Mouse (Mus musculus): ENCODE measurements around the gene Plin3. TPM values are rescaled to one million over a fixed set of nuclear protein-coding genes. Genes with fewer than 3 reads are reported as not detected.

Plin3 gene
- polyA plus RNA-seq, 1 experiment = 43.1 TPM

GRCm38 (mm10) chr17:56308088-56308487 lies 15.4 kb upstream of the Plin3 start:
- Histone ChIP-seq H3K4me3 (ENCODE audit: insufficient read depth, low read depth, low read length) (no peak overlapping the region), H3K36me3 (ENCODE audit: control insufficient read depth, insufficient read depth, low read length) (no peaks in the 10 kb centered on the region), H3K27me3 (replicated peaks; ENCODE audit: control insufficient read depth, insufficient read depth, low read length) (no peaks in the 10 kb centered on the region), H3K4me1 (ENCODE audit: control insufficient read depth, insufficient read depth, low read length) (peaks cover 4% of the 10 kb centered on the region; the same call in 1 of the 2 replicates), H3K27ac (ENCODE audit: insufficient read depth, low read depth, low read length) (peak overlapping the region; percentile 19)
- WGBS = 54% methylated on average over 6 of the region's 6 CpGs
- DNase-seq = peak; percentile 68
- TF ChIP-seq POLR2A (IDR thresholded peaks at IDR 0.05; ENCODE audit: low read depth, low read length) = no peak
- TF ChIP-seq CTCF (conservative IDR thresholded peaks at IDR 0.05; ENCODE audit: insufficient read depth, insufficient read length, low read depth, low read length) = no peak

DNA sequence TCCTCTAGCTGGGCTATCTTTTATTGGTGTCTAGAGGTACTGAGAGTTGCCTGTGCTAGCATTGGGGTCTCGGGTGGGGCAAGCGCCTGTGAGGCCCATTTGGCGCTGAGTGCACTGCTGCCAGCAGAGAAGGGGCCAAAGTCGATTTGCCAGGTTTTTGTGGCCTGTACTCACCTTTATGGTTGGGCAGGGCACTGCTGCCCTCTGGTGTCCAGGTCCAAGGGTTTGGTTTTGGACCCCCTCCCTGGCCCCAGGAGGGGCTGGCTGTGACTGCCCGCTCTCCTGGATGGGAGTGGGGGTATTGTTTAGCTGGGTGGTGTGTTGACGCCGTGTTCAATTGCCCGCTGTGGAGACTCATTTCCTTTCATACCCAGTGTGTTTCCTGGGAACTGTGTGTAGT lies 13.2 kb upstream of the Plin3 start:
- Histone ChIP-seq H3K27ac (ENCODE audit: insufficient read depth, low read depth, low read length) (no peak overlapping the region), H3K27me3 (replicated peaks; ENCODE audit: control insufficient read depth, insufficient read depth, low read length) (no peaks in the 10 kb centered on the region), H3K36me3 (ENCODE audit: control insufficient read depth, insufficient read depth, low read length) (no peaks in the 10 kb centered on the region), H3K4me3 (ENCODE audit: insufficient read depth, low read depth, low read length) (no peak overlapping the region), H3K4me1 (ENCODE audit: control insufficient read depth, insufficient read depth, low read length) (peaks cover 11% of the 10 kb centered on the region; the same call in 1 of the 2 replicates)
- WGBS = 43% methylated on average over 8 of the region's 8 CpGs
- peak; percentile 56 for DNase-seq
- TF ChIP-seq POLR2A (IDR thresholded peaks at IDR 0.05; ENCODE audit: low read depth, low read length) (no peak), CTCF (conservative IDR thresholded peaks at IDR 0.05; ENCODE audit: insufficient read depth, insufficient read length, low read depth, low read length) (peak; percentile 65)

DNA sequence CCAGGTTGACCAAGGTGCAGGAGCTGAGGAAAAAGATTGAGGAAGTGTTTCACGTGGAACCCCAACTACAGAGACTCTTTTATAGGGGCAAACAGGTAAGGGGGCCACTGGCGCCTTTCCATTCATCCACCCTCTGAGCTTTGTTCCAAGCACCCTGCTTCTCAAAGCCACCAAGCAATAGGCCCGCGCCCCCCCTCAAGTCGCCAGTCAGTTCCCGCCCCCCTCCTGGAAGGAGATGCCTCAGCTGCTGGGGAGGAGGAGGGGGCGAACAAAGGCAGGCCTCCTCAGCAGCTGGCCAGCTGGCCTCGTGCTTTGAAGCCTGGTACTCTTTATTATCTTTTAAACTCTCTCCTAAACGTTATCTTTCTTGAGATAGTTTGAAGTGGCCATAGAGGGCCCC lies 12.5 kb upstream of the Plin3 start:
- no peak overlapping the region for H3K4me3 ChIP-seq (ENCODE audit: insufficient read depth, low read depth, low read length)
- 46% methylated on average over 9 of the region's 9 CpGs for WGBS
- H3K36me3 ChIP-seq (ENCODE audit: control insufficient read depth, insufficient read depth, low read length) = no peaks in the 10 kb centered on the region
- H3K4me1 ChIP-seq (ENCODE audit: control insufficient read depth, insufficient read depth, low read length) = peaks cover 11% of the 10 kb centered on the region; the same call in 1 of the 2 replicates
- TF ChIP-seq CTCF (conservative IDR thresholded peaks at IDR 0.05; ENCODE audit: insufficient read depth, insufficient read length, low read depth, low read length) (no peak), POLR2A (IDR thresholded peaks at IDR 0.05; ENCODE audit: low read depth, low read length) (no peak)
- H3K27ac ChIP-seq (ENCODE audit: insufficient read depth, low read depth, low read length) = no peak overlapping the region
- H3K27me3 ChIP-seq (replicated peaks; ENCODE audit: control insufficient read depth, insufficient read depth, low read length) = no peaks in the 10 kb centered on the region
- no peak for DNase-seq

- Histone ChIP-seq H3K36me3 (ENCODE audit: control insufficient read depth, insufficient read depth, low read length) (no peaks in the 10 kb centered on the region), H3K27me3 (replicated peaks; ENCODE audit: control insufficient read depth, insufficient read depth, low read length) (no peaks in the 10 kb centered on the region), H3K27ac (ENCODE audit: insufficient read depth, low read depth, low read length) (no peak overlapping the region), H3K4me1 (ENCODE audit: control insufficient read depth, insufficient read depth, low read length) (peaks cover 11% of the 10 kb centered on the region; the same call in 1 of the 2 replicates), H3K4me3 (ENCODE audit: insufficient read depth, low read depth, low read length) (no peak overlapping the region)
- WGBS = 30% methylated on average over 11 of the region's 11 CpGs
- TF ChIP-seq POLR2A (IDR thresholded peaks at IDR 0.05; ENCODE audit: low read depth, low read length) (no peak), CTCF (conservative IDR thresholded peaks at IDR 0.05; ENCODE audit: insufficient read depth, insufficient read length, low read depth, low read length) (no peak)
- no peak for DNase-seq
Observed at GRCm38 (mm10) chr17:56304718-56305117, 12.0 kb upstream of the Plin3 start.

- peak; percentile 97 for DNase-seq
- TF ChIP-seq CTCF (conservative IDR thresholded peaks at IDR 0.05; ENCODE audit: insufficient read depth, insufficient read length, low read depth, low read length) (no peak), POLR2A (IDR thresholded peaks at IDR 0.05; ENCODE audit: low read depth, low read length) (no peak)
- Histone ChIP-seq H3K4me3 (ENCODE audit: insufficient read depth, low read depth, low read length) (peak overlapping the region; percentile 76), H3K27me3 (replicated peaks; ENCODE audit: control insufficient read depth, insufficient read depth, low read length) (no peaks in the 10 kb centered on the region), H3K36me3 (ENCODE audit: control insufficient read depth, insufficient read depth, low read length) (no peaks in the 10 kb centered on the region), H3K27ac (ENCODE audit: insufficient read depth, low read depth, low read length) (no peak overlapping the region), H3K4me1 (ENCODE audit: control insufficient read depth, insufficient read depth, low read length) (peaks cover 11% of the 10 kb centered on the region; the same call in 1 of the 2 replicates)
- 1% methylated on average over 68 of the region's 68 CpGs for WGBS
Observed at GRCm38 (mm10) chr17:56303847-56304586, 11.3 kb upstream of the Plin3 start.

GRCm38 (mm10) chr17:56303160-56303846 lies 10.6 kb upstream of the Plin3 start, which contains the start of gene Uhrf1:
Gene Uhrf1, plus strand, starts transcription at chr17:56303321.
- peak within 1 kb of the TSS; percentile 76 for H3K4me3 ChIP-seq (ENCODE audit: insufficient read depth, low read depth, low read length)
- WGBS = under 1% methylated on average over 43 of the region's 43 CpGs
- no peak within 1 kb of the TSS for H3K27ac ChIP-seq (ENCODE audit: insufficient read depth, low read depth, low read length)
- peaks cover 11% of the 10 kb centered on the region; the same call in 1 of the 2 replicates for H3K4me1 ChIP-seq (ENCODE audit: control insufficient read depth, insufficient read depth, low read length)
- TF ChIP-seq POLR2A (IDR thresholded peaks at IDR 0.05; ENCODE audit: low read depth, low read length) (no peak), CTCF (conservative IDR thresholded peaks at IDR 0.05; ENCODE audit: insufficient read depth, insufficient read length, low read depth, low read length) (no peak)
- H3K27me3 ChIP-seq (replicated peaks; ENCODE audit: control insufficient read depth, insufficient read depth, low read length) = no peaks in the 10 kb centered on the region
- peak; percentile 84 for DNase-seq
- H3K36me3 ChIP-seq (ENCODE audit: control insufficient read depth, insufficient read depth, low read length) = no peaks in the 10 kb centered on the region

All from kidney, adult 2 months (tissue).